Mouse (Mus musculus) lung, adult 2 months (tissue): Measurements from ENCODE around the gene Tc2n. TPM values are rescaled to one million over a fixed set of nuclear protein-coding genes. Genes with fewer than 3 reads are reported as not detected.

Experiments used
- DNase-seq: peaks from one replicate; pipeline ENCODE4 v3.0.0; 2022
- H3K4me1 ChIP-seq: fragments of 200-500 bp; 2 replicates; pipeline ENCODE4 v1.6.1; 2011; ENCODE audit warnings: low read length; ENCODE audit not compliant: control insufficient read depth, insufficient read depth
- H3K4me3 ChIP-seq: fragments of 200-500 bp; replicated peaks from 2 replicates; pipeline ENCODE3; 2011; ENCODE audit warnings: low read depth, mild to moderate bottlenecking, control low read depth, low read length; ENCODE audit errors: extremely low read depth
- CTCF ChIP-seq: fragments of 200-500 bp; IDR thresholded peaks from 2 replicates; pipeline ENCODE4 v1.5.1; 2011; ENCODE audit warnings: mild to moderate bottlenecking, low read length, control low read depth; ENCODE audit not compliant: insufficient read depth
- POLR2A ChIP-seq: fragments of 200-500 bp; IDR thresholded peaks from 2 replicates; pipeline ENCODE4 v1.6.1; 2011; ENCODE audit warnings: low read depth, mild to moderate bottlenecking, control low read depth, low read length, borderline replicate concordance; ENCODE audit errors: extremely low read depth
- WGBS: fragments of 180-500 bp; shearing (Covaris S2); methylation state at CpG from one replicate; pipeline ENCODE4 v1.1.7; 2018; 5-methylcytosine and 5-hydroxymethylcytosine counted together
- polyA plus RNA-seq: library from polyadenylated mRNA; depleted of rRNA; stranded (reverse); fragments of >200 nt; gene quantifications from 2 replicates; pipeline ENCODE4 v1.2.3, GENCODE M21; 2012; rRNA removed

Tc2n gene
- polyA plus RNA-seq: 0.87 and 1.1 TPM in 2 replicates

- peak; percentile 95 for DNase-seq
- TF ChIP-seq POLR2A (peak; percentile 74; the same call in 1 of the 2 replicates), CTCF (no peak)
- peak within 1 kb of the TSS; percentile 54 for H3K4me3 ChIP-seq
- WGBS: under 1% methylated on average over 75 of the region's 75 CpGs
- H3K4me1 ChIP-seq: no peaks in the 10 kb centered on the region
These were observed at the start of gene Tc2n for GRCm38 (mm10) chr12:101718054-101718754. TSS of gene Tc2n (minus strand) at chr12:101718523.

DNA sequence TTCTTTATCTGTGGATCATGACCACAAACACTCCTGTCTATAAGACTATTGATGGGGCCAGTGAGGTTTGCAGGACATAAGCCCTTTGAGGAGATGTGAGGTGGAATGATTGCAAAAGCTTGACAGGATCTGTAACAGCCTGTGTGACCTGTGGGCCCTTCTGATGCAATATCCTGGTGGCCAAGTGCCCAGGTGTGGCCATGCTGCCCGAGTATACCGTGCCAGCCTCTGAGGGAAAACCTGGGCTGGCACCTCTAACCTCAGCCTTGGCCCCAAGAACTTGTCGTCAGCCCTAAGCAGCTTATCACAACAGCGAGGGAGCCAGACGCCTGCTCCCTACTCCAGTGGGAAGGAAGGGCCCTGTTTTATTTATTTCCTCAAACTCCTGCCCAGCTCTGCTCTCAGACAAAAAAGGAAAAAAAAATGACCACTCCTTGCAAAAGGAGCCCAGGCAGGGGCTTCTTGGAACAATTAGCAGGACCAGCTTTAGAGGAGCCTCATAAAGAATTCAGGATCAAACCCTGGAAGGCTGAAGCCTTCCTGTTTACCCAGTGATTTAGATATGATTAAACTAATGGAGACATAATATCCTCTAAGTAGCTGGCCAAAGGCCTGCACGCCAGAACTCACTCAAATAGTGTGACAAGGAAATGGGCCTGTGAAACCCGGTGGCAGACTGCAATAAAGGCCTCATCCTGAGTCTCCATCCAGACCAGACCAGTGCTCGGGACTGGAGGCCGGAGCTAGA is 49.2 kb upstream of the Tc2n start:
- Histone ChIP-seq H3K4me1 (peaks cover 6% of the 10 kb centered on the region), H3K4me3 (no peak overlapping the region)
- 19% methylated on average over 9 of the region's 9 CpGs for WGBS
- TF ChIP-seq CTCF: no peak
- no peak for TF ChIP-seq POLR2A
- peak; percentile 80 for DNase-seq

- Histone ChIP-seq H3K4me3 (no peak overlapping the region), H3K4me1 (peaks cover 8% of the 10 kb centered on the region)
- no peak for TF ChIP-seq POLR2A
- no peak for TF ChIP-seq CTCF
- peak; percentile 77 for DNase-seq
- WGBS: 36% methylated on average over 3 of the region's 3 CpGs
These were observed 48.0 kb upstream of the Tc2n start for GRCm38 (mm10) chr12:101766228-101766852.

- 69% methylated on average over 5 of the region's 5 CpGs for WGBS
- H3K4me1 ChIP-seq: peaks cover 8% of the 10 kb centered on the region
- no peak for DNase-seq
- TF ChIP-seq CTCF (no peak), POLR2A (no peak)
- no peak overlapping the region for H3K4me3 ChIP-seq
These were observed 46.5 kb upstream of the Tc2n start for GRCm38 (mm10) chr12:101764870-101765269.

DNA sequence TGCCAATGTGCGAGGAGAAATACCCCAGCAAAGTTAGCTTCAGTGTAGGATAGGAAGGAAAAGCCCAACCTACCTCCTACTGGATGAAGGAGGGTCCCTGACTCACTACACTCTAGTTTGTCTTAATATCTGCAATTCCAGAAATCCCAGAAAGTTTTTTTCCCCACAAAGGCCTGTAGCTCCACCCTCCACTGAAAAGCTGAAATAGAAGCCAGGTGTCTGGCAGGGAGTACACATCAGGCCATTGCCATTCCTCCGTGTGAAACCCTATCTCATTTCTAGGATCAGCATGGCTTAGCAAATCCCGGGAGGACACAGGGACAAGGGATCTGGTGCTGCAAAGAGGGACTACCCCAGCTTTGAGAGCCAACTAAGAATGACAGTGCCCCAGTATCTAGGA is 44.7 kb upstream of the Tc2n start:
- Histone ChIP-seq H3K4me1 (peaks cover 10% of the 10 kb centered on the region), H3K4me3 (no peak overlapping the region)
- WGBS: 60% methylated on average over 3 of the region's 3 CpGs
- DNase-seq: no peak
- TF ChIP-seq CTCF (no peak), POLR2A (no peak)

- TF ChIP-seq POLR2A: no peak
- peak; percentile 50 for TF ChIP-seq CTCF
- 82% methylated on average over 5 of the region's 5 CpGs for WGBS
- peaks cover 7% of the 10 kb centered on the region for H3K4me1 ChIP-seq
- DNase-seq: no peak
- no peak overlapping the region for H3K4me3 ChIP-seq
These were observed 43.7 kb upstream of the Tc2n start for GRCm38 (mm10) chr12:101762054-101762453.

GRCm38 (mm10) chr12:101759440-101760045 is 41.2 kb upstream of the Tc2n start:
- H3K4me3 ChIP-seq: no peak overlapping the region
- TF ChIP-seq POLR2A: no peak
- TF ChIP-seq CTCF: no peak
- WGBS: 49% methylated on average over 6 of the region's 6 CpGs
- DNase-seq: peak; percentile 44
- H3K4me1 ChIP-seq: peaks cover 6% of the 10 kb centered on the region

GRCm38 (mm10) chr12:101758698-101759097 is 40.4 kb upstream of the Tc2n start:
- peaks cover 6% of the 10 kb centered on the region; the same call in 1 of the 2 replicates for H3K4me1 ChIP-seq
- TF ChIP-seq CTCF (no peak), POLR2A (no peak)
- H3K4me3 ChIP-seq: no peak overlapping the region
- no peak for DNase-seq

GRCm38 (mm10) chr12:101742375-101742774 is 24.1 kb upstream of the Tc2n start:
- no peak for DNase-seq
- Histone ChIP-seq H3K4me1 (peaks cover 10% of the 10 kb centered on the region), H3K4me3 (no peak overlapping the region)
- WGBS: 65% methylated on average over 2 of the region's 2 CpGs
- no peak for TF ChIP-seq CTCF
- no peak for TF ChIP-seq POLR2A
